Mouse (Mus musculus): ENCODE results near the gene Unc50. TPM values are rescaled to one million over a fixed set of nuclear protein-coding genes. Genes with fewer than 3 reads are reported as not detected.

Unc50 gene
- total and polyA plus RNA-seq, 2 experiments from 2014 or later = 78.3 to 125 TPM

DNA sequence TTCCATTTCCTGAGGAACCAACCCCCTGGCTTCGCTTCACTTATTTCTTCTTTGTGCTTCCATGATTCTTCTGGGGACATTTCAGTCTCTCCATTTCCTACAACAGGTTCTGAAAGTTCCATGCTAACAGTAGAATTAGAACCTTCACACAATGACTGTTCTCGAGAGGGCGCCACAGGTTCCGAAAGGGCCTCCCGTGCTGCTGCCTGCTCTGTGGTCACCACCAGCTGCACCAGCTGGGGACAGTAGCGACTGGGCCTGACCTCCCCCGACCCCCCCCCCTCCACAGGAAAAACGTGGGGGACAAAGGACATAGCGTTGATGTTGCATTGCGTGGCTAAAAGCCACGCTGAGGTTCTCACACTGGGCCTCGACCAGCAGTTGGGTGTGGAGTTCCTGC is 58.6 kb downstream of the Unc50 start:
- Histone ChIP-seq H3K9me3 (ENCODE audit: low read length) (no peaks in the 10 kb centered on the region), H3K27ac (ENCODE audit: low read depth, low read length) (no peak overlapping the region), H3K4me1 (ENCODE audit: insufficient read depth) (no peaks in the 10 kb centered on the region), H3K27me3 (ENCODE audit: insufficient read depth, low read length) (no peaks in the 10 kb centered on the region), H3K4me2 (ENCODE audit: low read depth) (no peak overlapping the region), H3K9ac (no peak overlapping the region), H3K4me3 (ENCODE audit: low read depth, low read length) (no peak overlapping the region), H3K36me3 (ENCODE audit: insufficient read depth) (peaks cover 5% of the 10 kb centered on the region; the same call in 1 of the 2 replicates)
- WGBS = 87% methylated on average over 12 of the region's 12 CpGs
- TF ChIP-seq CTCF (IDR thresholded peaks at IDR 0.05; ENCODE audit: low read depth) = no peak
- DNase-seq = no peak
- ATAC-seq = no peak

Other genes with a start within 250 kb of the Unc50 start
- 0.15 and 1.8 TPM in 2 replicates for gene Cnga3, start 215.7 kb upstream of the Unc50 start, total RNA-seq (2014; rRNA removed)
- 0.18 and 0.52 TPM in 2 replicates for gene Cnga3, start 215.7 kb upstream of the Unc50 start, polyA plus RNA-seq (2015; fragmentation: Nextera tagmentation; extraction: Ambion mirVana)
- gene Inpp4a, start 130.3 kb upstream of the Unc50 start, total RNA-seq (2014; rRNA removed) = 34.3 and 41.2 TPM in 2 replicates
- gene Inpp4a, start 130.3 kb upstream of the Unc50 start, polyA plus RNA-seq (2015; fragmentation: Nextera tagmentation; extraction: Ambion mirVana) = 52.0 and 72.1 TPM in 2 replicates
- 36.2 and 45.3 TPM in 2 replicates for gene Coa5, start within 50 bp of the Unc50 start, total RNA-seq (2014; rRNA removed)
- gene Coa5, start within 50 bp of the Unc50 start, polyA plus RNA-seq (2015; fragmentation: Nextera tagmentation; extraction: Ambion mirVana) = 28.5 and 37.1 TPM in 2 replicates
- 15.7 and 23.4 TPM in 2 replicates for gene Mgat4a, start 110.9 kb downstream of the Unc50 start, total RNA-seq (2014; rRNA removed)
- gene Mgat4a, start 110.9 kb downstream of the Unc50 start, polyA plus RNA-seq (2015; fragmentation: Nextera tagmentation; extraction: Ambion mirVana) = 5.0 and 8.2 TPM in 2 replicates

Data from forebrain, postnatal 0 days (tissue).